Mouse (Mus musculus) left cerebral cortex, postnatal 25 days (tissue): ENCODE measurements around the gene Nrxn2. TPM values are rescaled to one million over a fixed set of nuclear protein-coding genes. Genes with fewer than 3 reads are reported as not detected.

Experiments
- DNase-seq, 2 experiments: peaks; one replicate each; pipeline ENCODE4 v3.0.0; 2022; ENCODE audit warnings: low spot score in 2 of 2, mixed read lengths in 1 of 2
- intact Hi-C: fragments of 180-260 bp; cut with DNase I; formaldehyde crosslinking; loops from one replicate; pipeline ENCODE4 v1.15.1; 2025
- total RNA-seq, 2 experiments: library from RNA; stranded (reverse); gene quantifications; 2 replicates each; pipeline ENCODE4 v1.2.3; 2021

The Nrxn2 gene
- total RNA-seq, 2 experiments from 2014 or later, result 627 to 654 TPM

- no peak for DNase-seq
- intact Hi-C loops, result no loop called here
These were observed 9.4 kb upstream of the Nrxn2 start for GRCm38 (mm10) chr19:6409176-6409575.

DNA sequence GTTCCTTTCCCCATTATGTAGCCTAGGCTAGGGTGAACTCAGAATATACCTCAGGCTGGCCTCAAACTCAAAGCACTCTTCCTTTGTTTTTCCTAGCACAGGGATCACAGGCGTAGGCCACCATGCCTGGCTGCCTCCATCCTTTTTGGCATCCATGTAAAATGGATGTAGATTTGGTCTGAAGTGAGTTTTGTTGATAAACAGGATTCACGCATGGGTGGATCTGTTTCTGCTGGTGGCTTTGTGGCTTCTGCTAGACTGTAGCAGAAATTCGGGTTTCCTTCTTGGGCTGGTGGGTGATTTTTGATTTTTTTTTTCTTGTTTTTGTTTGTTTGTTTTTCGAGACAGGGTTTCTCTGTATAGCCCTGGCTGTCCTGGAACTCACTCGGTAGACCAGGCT is 8.6 kb upstream of the Nrxn2 start:
- intact Hi-C loops, result no loop called here
- DNase-seq, result no peak

- intact Hi-C loops, result no loop called here
- DNase-seq, result no peak
These were observed 5.7 kb upstream of the Nrxn2 start for GRCm38 (mm10) chr19:6412798-6413197.

GRCm38 (mm10) chr19:6415454-6415853 is 3.1 kb upstream of the Nrxn2 start:
- no peak for DNase-seq
- intact Hi-C loops, result loop anchor here (5.0 kb wide), 1 partner anchor 43 kb away; no protein-coding TSS in a partner anchor

DNA sequence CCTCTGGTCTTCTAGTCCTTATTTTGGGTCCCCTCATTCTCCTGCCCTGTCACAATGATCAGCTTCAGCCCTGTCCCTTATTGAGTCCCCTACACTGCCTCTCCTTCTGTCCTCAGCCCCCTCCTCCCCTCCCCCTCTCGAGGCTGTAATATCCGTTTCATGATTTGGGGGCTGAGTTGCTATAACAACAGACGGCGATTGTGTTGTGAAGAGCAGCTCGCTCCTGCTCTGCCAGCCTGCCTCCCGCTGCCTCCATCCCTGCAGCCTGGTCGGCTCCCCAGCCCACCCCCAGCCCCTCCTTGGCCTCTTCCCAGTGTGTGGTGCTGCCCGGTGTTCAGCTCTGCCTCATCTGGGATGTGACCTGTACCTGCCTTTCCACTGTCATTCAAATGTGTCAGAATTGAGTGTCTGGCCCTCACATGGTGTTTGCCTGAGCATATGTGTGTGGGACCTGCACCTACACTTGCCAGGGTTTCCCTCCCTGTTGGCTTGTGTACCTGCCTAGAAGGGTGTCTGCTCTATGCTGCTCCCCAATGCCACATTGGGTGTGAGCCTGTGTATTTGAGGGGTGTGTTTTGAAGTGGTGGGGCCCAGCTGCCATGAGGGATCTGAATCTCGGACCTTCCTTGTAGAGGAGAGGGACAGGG is 2.3 kb upstream of the Nrxn2 start:
- peak in 1 of 2 experiments; percentile 43 for DNase-seq
- intact Hi-C loops, result loop anchor here (5.0 kb wide), 1 partner anchor 44 kb away; no protein-coding TSS in a partner anchor

DNA sequence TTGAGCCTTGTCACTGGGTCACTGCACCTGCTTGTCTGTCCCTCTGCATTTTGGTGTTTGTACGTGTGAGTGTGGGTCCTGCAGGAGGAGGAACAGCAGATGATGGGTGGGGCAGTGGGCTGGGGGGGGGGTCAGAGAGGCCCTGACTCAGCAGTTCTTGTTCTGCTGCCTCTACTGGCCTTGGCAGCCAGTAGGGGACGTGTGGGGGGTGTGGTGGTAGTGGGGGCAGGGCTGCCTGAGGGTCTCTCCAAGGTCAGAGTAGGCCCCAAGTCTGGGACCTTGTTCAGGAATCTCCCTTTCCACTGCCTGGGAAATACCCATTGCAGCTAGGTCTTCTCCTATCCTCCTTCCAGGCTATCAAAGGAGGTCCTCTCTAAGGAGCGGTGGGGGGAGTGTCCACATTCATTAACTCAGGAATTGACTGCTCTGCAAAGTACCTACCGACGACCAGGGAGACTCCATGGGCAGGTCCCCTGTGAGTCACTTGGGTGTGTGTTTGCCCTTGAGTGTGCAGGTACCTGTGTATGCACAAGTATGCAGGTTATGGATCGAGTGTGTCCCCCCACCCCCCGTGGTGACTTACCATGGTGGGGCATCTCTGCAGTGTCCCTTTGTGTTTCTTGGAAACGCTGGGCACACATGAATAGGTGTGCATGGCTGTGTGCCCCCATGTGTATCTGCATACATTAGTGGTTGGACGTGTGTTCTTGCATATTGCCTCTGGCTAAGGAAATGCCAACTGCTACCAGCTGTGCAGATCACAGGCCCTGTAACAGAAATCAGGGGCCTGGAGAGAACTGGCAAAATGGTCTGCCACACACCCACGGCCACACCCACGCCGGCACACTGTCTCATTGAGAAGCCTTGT is 1.4 kb upstream of the Nrxn2 start:
- DNase-seq, result no peak

DNA sequence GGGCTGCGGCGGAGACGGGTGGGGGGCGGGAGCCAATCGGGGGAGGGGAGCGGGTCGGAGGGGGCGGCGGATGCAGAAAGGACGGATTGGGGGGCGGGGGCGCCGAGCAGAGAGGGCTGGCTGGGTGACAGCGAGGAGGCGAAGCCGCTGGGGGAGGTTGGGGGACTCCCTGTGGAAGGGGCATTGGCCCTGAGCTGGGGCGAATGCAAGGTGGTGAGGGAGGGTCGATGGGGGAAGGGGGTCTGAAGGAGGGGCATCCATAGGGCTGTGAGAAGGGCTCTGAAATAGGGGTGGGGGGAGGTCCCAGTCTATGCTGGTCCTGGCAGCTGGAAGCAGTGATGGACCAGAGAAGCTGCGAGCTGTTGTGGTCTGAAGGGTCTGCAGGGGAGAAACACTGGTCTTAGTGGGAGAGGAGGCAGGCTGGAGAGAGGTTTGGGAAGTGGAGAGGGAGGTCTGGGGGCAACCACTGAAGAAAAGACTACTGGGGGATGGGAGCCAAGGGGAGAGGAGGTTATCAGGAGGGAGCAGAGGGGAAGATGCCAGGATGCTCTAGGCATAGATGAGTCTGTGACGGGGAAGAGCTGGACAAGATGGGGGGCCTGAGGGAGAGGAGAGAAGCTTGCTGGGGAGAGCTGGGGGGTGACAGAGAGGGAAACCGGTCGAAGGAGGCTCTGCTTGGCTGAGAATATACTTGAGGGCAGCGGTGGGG is 607 bp downstream of the Nrxn2 start:
- intact Hi-C loops, result loop anchor here (1.0 to 5.0 kb wide), 3 partner anchors 33 to 47 kb away; no protein-coding TSS in a partner anchor
- no peak for DNase-seq

More for the DNA sequence above, 1.4 kb upstream of the Nrxn2 start:
- intact Hi-C loops, result loop anchor here (5.0 kb wide), 1 partner anchor 45 kb away; no protein-coding TSS in a partner anchor

GRCm38 (mm10) chr19:6419805-6420310 is 1.3 kb downstream of the Nrxn2 start:
- peak in 1 of 2 experiments; percentile 35 for DNase-seq

DNA sequence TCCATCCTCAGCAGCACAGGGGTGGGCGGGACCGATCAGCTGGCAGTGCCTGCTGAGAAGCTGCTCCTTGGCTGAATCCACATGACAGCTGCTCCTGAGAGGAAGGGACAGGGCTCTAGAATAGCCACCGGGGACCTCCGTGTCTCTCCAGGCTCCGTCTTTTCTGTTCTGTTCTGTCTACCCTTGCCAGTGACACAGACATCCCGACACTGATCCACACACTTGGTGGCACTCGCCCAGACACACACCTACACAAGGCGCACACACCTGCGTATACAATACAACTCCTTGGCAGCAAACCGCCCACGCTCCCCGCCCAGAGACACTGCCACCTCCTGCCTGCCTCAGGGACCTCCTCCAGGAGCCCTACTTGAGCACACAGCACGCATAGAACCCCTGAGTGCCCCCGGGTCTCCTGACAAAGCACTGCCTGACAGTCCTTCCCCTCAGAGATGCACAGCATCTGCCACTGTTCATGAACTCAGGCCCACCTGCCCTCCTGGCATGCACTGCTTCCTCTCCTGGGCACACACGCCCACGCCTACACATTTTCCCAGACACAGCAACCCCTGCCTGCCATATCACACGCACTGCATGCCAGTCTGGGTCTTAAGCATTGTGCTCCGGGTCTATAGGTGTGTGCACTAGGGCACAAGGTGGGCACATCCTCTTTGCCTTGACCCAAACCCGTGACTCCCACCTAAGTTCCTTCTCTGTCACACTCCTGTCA is 2.1 kb downstream of the Nrxn2 start:
- intact Hi-C loops, result no loop called here
- DNase-seq, result peak in 1 of 2 experiments; percentile 71

More at GRCm38 (mm10) chr19:6419805-6420310, 1.3 kb downstream of the Nrxn2 start:
- intact Hi-C loops, result loop anchor here (2.0 to 5.0 kb wide), 2 partner anchors 45 to 48 kb away; no protein-coding TSS in a partner anchor

GRCm38 (mm10) chr19:6421211-6421590 is 2.7 kb downstream of the Nrxn2 start:
- intact Hi-C loops, result no loop called here
- DNase-seq, result peak in 1 of 2 experiments; percentile 90

- DNase-seq, result peak in 1 of 2 experiments; percentile 20
- intact Hi-C loops, result no loop called here
These were observed 3.5 kb downstream of the Nrxn2 start for GRCm38 (mm10) chr19:6422014-6422413.

DNA sequence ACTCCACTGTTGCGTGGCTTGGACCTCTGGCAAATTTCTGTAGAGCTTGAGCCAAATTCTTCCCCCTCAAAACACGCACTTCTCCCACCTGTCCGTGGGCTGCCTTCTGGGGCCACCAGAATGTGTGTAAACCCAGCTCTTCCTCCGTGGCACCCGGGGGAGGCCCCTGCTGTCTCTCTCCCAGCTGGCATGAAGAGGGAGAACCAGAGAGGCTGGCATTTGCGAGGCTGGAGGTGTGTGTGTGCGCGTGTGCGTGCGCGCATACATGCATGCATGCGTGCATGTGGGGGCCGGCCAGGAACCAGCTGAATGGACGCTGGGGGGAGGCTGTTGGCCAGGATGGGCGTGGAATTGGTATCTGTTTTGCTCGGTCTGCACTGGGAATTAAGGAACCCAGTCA is 4.7 kb downstream of the Nrxn2 start:
- peak in 1 of 2 experiments; percentile 92 for DNase-seq
- intact Hi-C loops, result no loop called here

- intact Hi-C loops, result no loop called here
- no peak for DNase-seq
These were observed 5.8 kb downstream of the Nrxn2 start for GRCm38 (mm10) chr19:6424137-6424881.

- intact Hi-C loops, result no loop called here
- no peak for DNase-seq
These were observed 7.1 kb downstream of the Nrxn2 start for GRCm38 (mm10) chr19:6425595-6425994.

- intact Hi-C loops, result no loop called here
- peak in 1 of 2 experiments; percentile 24 for DNase-seq
These were observed 8.4 kb downstream of the Nrxn2 start for GRCm38 (mm10) chr19:6426703-6427500.

DNA sequence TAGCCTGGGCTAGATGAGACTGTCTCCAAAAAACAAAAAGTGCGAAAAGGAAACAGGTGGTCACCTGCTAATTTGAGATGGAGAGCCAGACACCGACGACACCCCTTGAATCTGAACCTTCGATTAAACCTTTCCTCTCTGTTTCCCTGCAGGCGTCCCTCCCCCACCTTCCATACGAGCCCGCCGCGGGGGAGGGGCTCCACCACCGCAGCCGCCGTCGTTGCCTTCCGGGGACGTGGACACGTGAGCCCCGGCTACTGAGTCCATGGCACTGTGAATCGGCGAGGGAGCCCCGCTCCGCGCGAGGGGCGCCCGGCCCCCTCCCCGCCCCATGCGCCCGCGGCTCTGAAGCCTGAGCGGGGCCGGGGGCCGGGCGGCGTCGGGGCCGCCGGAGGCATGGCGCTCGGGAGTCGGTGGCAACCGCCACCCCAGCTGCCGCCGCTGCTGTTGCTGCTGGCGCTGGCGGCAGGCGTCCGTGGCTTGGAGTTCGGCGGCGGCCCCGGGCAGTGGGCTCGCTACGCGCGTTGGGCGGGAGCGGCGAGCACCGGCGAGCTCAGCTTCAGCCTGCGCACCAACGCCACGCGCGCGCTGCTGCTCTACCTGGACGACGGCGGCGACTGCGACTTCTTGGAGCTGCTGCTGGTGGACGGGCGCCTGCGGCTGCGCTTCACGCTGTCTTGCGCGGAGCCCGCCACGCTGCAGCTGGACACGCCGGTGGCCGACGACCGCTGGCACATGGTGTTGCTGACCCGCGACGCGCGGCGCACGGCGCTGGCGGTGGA is 9.3 kb downstream of the Nrxn2 start:
- intact Hi-C loops, result no loop called here
- peak in 1 of 2 experiments; percentile 44 for DNase-seq
